Mouse (Mus musculus): ENCODE results near the gene Olfm2. TPM values are rescaled to one million over a fixed set of nuclear protein-coding genes. Genes with fewer than 3 reads are reported as not detected.

Gene Olfm2
- polyA plus RNA-seq (2016; fragmentation: Nextera tagmentation; extraction: Ambion mirVana), result 2.9 and 3.3 TPM in 2 replicates

DNA sequence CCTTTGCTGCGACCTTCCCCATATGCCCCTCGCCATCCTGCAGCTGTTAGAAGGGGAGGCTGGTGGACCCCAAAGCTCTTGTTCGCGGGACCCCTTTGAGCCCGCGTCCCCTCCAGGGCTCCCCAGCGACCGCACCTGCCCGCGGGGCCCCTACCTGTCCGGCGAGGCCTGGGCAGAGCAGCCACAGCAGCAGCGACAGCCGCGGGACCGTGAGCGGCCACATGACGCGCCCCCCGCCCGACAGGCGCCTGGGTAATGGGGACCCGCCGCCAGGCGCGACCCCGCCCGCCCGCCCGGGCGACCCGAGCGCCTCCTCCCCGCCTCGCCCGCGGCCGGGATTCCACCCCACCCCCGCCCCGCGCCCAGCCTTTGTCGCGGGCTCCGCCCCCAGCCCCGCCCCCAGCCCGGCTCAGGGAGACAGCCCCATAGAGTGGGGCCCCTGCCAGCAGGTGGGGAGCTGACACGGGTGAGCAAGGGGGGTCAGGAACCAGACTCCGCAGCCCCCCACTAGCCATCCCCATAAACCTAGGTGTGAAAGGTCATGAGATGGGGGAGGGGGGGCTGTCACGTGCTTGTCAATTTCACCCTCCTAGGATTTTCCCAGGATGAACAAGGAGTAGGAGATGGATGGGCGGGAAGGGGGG, at the start of gene Olfm2:
Olfm2 (minus strand) TSS at position 333 of the 644 bp plus-strand sequence.
- Histone ChIP-seq H3K4me3 (replicated peaks) (peak within 1 kb of the TSS; percentile 50), H3K4me1 (replicated peaks) (peaks cover 15% of the 10 kb centered on the region), H3K27ac (no peak within 1 kb of the TSS), H3K9ac (replicated peaks) (peak within 1 kb of the TSS; percentile 52), H3K27me3 (peaks cover 73% of the 10 kb centered on the region), H3K4me2 (peak within 1 kb of the TSS; percentile 83), H3K36me3 (no peaks in the 10 kb centered on the region), H3K9me3 (no peaks in the 10 kb centered on the region; the same call in 1 of the 2 replicates)
- 1% methylated on average over 47 of the region's 50 CpGs for WGBS
- ATAC-seq (ENCODE audit: insufficient number of reproducible peaks, insufficient read depth, low FRiP score, low TSS enrichment, low read depth), result no peak

DNA sequence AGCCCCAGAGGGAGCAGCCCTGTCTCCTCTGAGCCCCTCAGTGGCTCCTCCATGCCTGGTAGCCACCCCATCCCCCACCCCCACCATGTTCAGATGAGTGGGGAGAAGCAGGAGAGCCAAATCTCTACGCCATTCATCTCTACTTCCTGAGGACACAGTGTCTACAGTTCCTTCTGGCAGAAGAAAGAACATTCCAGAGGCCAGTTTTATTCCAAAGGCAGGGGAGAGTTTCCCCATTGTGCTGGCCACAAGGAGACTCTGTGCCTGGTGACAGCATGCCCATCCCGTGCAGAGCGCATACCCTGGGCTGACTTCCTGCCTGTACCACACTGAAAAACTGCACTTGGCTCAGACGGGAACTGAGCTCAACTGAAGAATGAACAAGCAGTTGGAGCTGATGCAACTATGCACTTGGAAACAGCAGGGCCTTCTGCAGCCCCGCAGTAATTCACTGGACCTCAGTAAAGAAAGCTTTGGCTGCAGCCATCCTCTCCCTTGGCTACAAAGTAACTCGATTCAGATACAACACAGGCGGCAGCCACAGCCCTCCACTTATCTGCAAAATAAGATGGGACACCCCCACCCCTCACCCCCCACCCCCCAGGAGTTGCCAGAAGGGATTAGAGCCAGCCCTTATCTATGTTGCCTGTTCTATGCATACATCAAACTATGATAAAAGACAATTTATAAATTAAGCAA, 48.1 kb upstream of the Olfm2 start:
- WGBS, result 52% methylated on average over 7 of the region's 7 CpGs
- peaks cover 9% of the 10 kb centered on the region for H3K4me1 ChIP-seq (replicated peaks)
- no peaks in the 10 kb centered on the region for H3K36me3 ChIP-seq
- ATAC-seq (ENCODE audit: insufficient number of reproducible peaks, insufficient read depth, low FRiP score, low TSS enrichment, low read depth), result no peak; the same call in 1 of the 2 replicates
- no peak overlapping the region for H3K4me3 ChIP-seq (replicated peaks)
- H3K4me2 ChIP-seq, result no peak overlapping the region
- no peaks in the 10 kb centered on the region for H3K9me3 ChIP-seq
- H3K9ac ChIP-seq (replicated peaks), result no peak overlapping the region
- 0 out of 2 replicates have a peak, but pooled peaks cover 4% of the 10 kb centered on the region for H3K27me3 ChIP-seq
- no peak overlapping the region for H3K27ac ChIP-seq

DNA sequence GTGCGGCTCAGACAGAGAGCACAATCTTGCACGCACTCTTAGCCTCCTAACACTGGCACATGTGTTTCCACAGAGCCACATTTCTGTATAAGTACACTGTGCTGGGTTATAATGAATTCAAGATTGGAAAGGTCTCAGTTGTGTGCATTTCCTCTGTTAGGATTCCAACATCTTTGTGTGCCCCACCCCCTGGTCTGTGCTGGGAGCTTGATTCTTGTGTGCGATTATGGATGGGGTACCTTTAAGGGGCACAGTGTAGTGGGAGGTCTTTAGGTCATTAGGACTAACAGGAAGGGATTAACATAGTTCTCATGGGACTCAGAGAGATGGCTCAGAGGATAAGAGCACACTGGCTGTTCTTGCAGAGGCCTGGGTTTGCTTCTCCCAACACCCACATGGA, 44.2 kb upstream of the Olfm2 start:
- Histone ChIP-seq H3K4me3 (replicated peaks) (no peak overlapping the region), H3K9me3 (no peaks in the 10 kb centered on the region), H3K4me1 (replicated peaks) (peaks cover 9% of the 10 kb centered on the region), H3K9ac (replicated peaks) (no peak overlapping the region), H3K27ac (0 out of 2 replicates have a peak overlapping the region, but pooled peaks have one; percentile 17), H3K27me3 (0 out of 2 replicates have a peak, but pooled peaks cover 4% of the 10 kb centered on the region), H3K4me2 (no peak overlapping the region), H3K36me3 (no peaks in the 10 kb centered on the region)
- WGBS, result 46% methylated on average over 3 of the region's 3 CpGs
- no peak for ATAC-seq (ENCODE audit: insufficient number of reproducible peaks, insufficient read depth, low FRiP score, low TSS enrichment, low read depth)

DNA sequence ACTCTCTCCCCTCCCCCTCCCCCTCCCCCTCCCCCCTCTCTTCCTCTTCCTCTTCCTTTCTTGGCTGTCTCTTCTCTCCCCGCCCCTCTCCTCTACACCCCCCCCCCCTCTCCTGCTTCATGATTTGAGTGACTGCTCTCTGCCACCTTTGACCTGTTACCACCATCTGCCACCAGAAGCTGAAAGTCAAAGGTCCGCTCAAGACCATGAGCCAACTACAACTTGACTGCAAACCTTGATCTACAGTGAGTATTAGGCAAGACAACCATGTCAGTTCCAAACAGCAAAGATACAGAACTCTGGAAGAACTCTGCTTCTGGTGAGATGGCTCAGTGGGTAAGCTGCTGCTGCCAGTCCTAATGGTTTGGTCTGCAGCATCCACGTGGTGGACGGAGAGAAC, 43.5 kb upstream of the Olfm2 start:
- Histone ChIP-seq H3K27me3 (0 out of 2 replicates have a peak, but pooled peaks cover 4% of the 10 kb centered on the region), H3K4me2 (no peak overlapping the region), H3K27ac (no peak overlapping the region), H3K4me3 (replicated peaks) (no peak overlapping the region), H3K9me3 (no peaks in the 10 kb centered on the region), H3K9ac (replicated peaks) (no peak overlapping the region), H3K4me1 (replicated peaks) (peaks cover 9% of the 10 kb centered on the region), H3K36me3 (no peaks in the 10 kb centered on the region)
- ATAC-seq (ENCODE audit: insufficient number of reproducible peaks, insufficient read depth, low FRiP score, low TSS enrichment, low read depth), result no peak
- WGBS, result 77% methylated on average over 3 of the region's 4 CpGs

DNA sequence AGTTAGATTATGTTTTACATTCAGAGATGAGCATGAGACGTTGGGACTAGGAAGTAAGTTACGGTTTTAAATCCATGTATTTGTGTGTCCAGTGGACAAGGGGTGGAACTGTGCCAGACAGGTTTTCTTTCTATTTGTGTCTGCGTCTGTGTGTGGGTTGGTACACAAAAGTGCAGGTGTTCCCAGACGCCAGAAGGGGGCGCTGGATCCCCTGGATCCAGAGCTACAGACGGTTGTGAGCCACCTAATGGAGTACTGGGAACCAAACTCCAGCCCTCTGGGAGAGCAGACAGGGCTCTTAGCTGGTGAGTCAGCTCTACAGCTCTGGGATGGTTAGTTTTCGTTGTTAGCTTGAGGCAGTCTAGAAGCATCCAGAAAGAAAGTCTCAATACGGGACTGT, 41.8 kb upstream of the Olfm2 start:
- H3K4me2 ChIP-seq, result no peak overlapping the region
- 74% methylated on average over 8 of the region's 8 CpGs for WGBS
- ATAC-seq (ENCODE audit: insufficient number of reproducible peaks, insufficient read depth, low FRiP score, low TSS enrichment, low read depth), result no peak

DNA sequence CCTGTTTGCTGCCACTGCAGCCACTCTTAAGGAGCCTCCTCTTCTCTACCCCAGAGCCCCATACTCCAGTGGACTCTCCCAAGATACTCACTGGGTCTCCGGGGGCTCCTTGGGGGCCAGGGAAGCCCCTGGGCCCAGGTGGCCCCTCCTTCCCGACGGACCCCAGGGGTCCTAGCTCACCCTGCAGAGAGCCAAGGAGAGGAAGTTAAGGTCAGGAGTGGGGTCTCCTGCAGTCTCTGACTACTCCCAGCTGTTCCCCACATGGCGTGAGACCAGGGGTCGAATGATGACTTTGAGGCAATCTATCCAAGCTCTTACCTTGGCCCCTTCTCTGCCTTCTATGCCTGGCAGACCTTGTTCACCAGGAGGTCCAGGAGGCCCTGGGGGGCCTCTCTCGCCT, 38.9 kb upstream of the Olfm2 start:
- peaks cover 4% of the 10 kb centered on the region; the same call in 1 of the 2 replicates for H3K9me3 ChIP-seq
- no peak overlapping the region for H3K27ac ChIP-seq
- no peak overlapping the region for H3K4me2 ChIP-seq
- H3K27me3 ChIP-seq, result no peaks in the 10 kb centered on the region
- no peak overlapping the region for H3K4me3 ChIP-seq (replicated peaks)
- peaks cover 3% of the 10 kb centered on the region; the same call in 1 of the 2 replicates for H3K4me1 ChIP-seq (replicated peaks)
- WGBS, result 57% methylated on average over 6 of the region's 6 CpGs
- H3K9ac ChIP-seq (replicated peaks), result no peak overlapping the region
- ATAC-seq (ENCODE audit: insufficient number of reproducible peaks, insufficient read depth, low FRiP score, low TSS enrichment, low read depth), result no peak
- no peaks in the 10 kb centered on the region for H3K36me3 ChIP-seq

More for the DNA sequence above, 41.8 kb upstream of the Olfm2 start:
- no peak overlapping the region for H3K27ac ChIP-seq
- no peaks in the 10 kb centered on the region for H3K27me3 ChIP-seq
- H3K36me3 ChIP-seq, result no peaks in the 10 kb centered on the region
- H3K9me3 ChIP-seq, result no peaks in the 10 kb centered on the region
- H3K9ac ChIP-seq (replicated peaks), result no peak overlapping the region
- peaks cover 9% of the 10 kb centered on the region for H3K4me1 ChIP-seq (replicated peaks)
- no peak overlapping the region for H3K4me3 ChIP-seq (replicated peaks)

DNA sequence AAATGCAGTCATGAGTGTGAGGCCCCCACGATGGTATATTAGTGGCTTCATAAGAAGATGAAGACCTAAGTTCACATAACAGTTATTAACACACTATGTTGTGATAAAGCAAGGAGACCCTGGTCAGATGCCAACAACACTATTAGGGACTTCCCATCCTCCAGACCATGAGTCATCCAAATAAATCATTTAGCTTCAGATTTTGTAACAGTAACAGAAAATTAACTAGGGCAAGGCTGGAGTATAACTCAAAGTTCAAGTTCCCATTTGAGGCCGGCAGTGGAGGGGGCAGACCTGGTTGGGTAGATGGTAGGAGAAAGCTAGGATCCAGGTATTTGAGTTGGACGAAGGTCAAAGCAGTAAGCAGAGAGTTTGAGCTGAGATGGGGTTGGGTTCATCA, 35.1 kb upstream of the Olfm2 start:
- Histone ChIP-seq H3K9me3 (peaks cover 4% of the 10 kb centered on the region; the same call in 1 of the 2 replicates), H3K36me3 (no peaks in the 10 kb centered on the region), H3K4me3 (replicated peaks) (no peak overlapping the region), H3K27ac (no peak overlapping the region), H3K4me1 (replicated peaks) (no peaks in the 10 kb centered on the region), H3K9ac (replicated peaks) (no peak overlapping the region), H3K4me2 (no peak overlapping the region), H3K27me3 (no peaks in the 10 kb centered on the region)
- no peak for ATAC-seq (ENCODE audit: insufficient number of reproducible peaks, insufficient read depth, low FRiP score, low TSS enrichment, low read depth)
- 86% methylated on average over 3 of the region's 3 CpGs for WGBS

DNA sequence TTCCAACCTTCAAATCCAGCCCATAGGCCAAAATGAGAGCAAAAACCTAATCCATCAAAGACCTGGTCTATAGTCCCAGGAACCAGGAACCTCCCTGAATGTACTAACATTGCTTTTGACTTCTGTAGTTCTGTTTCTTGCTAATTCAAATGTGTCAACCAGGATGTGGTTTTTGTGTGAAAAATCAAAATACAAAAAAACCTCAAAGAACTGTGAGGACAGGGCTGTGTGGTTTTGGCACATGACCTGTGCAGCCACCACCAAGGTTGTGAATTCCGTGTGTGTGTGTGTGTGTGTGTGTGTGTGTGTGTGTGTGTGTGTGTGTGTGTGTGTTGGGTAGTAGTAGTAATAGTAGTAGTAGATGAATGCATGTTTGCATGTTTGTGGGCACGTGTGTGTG, 19.1 kb upstream of the Olfm2 start:
- H3K4me1 ChIP-seq (replicated peaks), result no peaks in the 10 kb centered on the region
- H3K4me2 ChIP-seq, result no peak overlapping the region
- H3K36me3 ChIP-seq, result no peaks in the 10 kb centered on the region
- no peaks in the 10 kb centered on the region for H3K9me3 ChIP-seq
- H3K27ac ChIP-seq, result no peak overlapping the region
- no peak for ATAC-seq (ENCODE audit: insufficient number of reproducible peaks, insufficient read depth, low FRiP score, low TSS enrichment, low read depth)
- WGBS, result 72% methylated on average over 2 of the region's 2 CpGs
- H3K9ac ChIP-seq (replicated peaks), result no peak overlapping the region
- no peak overlapping the region for H3K4me3 ChIP-seq (replicated peaks)
- H3K27me3 ChIP-seq, result 0 out of 2 replicates have a peak, but pooled peaks cover 4% of the 10 kb centered on the region

DNA sequence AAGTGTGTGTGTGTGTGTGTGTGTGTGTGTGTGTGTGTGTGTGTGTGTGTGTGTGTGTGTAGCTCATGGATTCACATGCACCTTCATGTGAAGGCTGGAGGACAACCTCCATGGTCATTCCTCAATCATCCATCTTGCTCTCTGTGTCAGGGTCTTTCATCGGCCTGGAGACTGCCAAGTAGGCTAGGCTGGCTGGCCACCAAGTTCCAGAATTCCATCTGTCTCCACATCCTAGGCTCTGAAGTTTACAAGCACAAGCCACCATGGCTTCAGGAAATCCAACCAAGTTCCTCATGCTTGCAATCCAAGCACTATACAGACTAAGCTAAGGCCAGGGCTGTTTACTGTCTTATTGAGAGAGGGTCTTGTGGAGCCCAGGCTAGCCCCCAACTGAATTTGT, 16.9 kb upstream of the Olfm2 start:
- no peak for ATAC-seq (ENCODE audit: insufficient number of reproducible peaks, insufficient read depth, low FRiP score, low TSS enrichment, low read depth)
- 88% methylated on average over 1 of the region's 1 CpGs for WGBS

DNA sequence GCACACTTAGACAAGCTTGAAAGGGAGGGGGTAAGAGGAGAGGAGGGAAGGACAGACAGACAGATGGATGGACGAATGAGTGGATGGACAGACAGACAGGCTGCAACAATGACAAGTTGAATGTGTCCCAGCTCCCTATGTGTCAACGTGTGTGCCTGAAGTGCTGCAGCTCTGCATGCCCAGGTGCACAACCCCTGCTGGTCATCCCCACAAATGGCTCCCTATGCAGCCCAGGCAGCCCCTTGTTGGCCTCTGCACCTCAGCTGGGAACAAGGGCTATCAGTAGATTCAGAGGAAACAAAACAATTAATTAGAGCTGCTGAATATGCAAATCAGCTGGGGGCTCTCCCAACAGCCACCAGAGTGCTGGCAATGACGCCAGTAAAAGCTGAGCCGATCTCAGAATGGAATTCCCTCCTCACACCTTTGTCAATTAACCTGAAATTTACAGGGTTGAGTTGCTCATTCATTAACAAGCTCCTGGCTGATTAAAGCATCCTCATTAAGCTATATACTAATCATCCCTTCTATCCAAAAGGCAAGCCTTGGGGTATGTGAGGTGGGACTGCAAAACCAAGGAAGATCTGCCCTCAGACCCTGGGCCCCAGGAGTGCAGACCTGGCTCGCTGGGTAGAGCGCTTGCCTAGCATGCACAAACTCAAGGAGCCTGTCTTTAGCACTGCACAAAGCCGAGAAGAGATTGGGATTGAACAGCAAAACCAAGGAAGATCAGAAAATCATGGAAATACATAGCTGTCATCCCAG, 16.2 kb upstream of the Olfm2 start:
- Histone ChIP-seq H3K36me3 (no peaks in the 10 kb centered on the region), H3K4me1 (replicated peaks) (no peaks in the 10 kb centered on the region), H3K4me2 (no peak overlapping the region), H3K9me3 (no peaks in the 10 kb centered on the region), H3K27ac (no peak overlapping the region), H3K4me3 (replicated peaks) (no peak overlapping the region), H3K27me3 (peaks cover 7% of the 10 kb centered on the region; the same call in 1 of the 2 replicates), H3K9ac (replicated peaks) (no peak overlapping the region)
- 43% methylated on average over 7 of the region's 7 CpGs for WGBS
- no peak for ATAC-seq (ENCODE audit: insufficient number of reproducible peaks, insufficient read depth, low FRiP score, low TSS enrichment, low read depth)

More for the DNA sequence above, 16.9 kb upstream of the Olfm2 start:
- Histone ChIP-seq H3K4me1 (replicated peaks) (no peaks in the 10 kb centered on the region), H3K9me3 (no peaks in the 10 kb centered on the region), H3K27me3 (peaks cover 7% of the 10 kb centered on the region; the same call in 1 of the 2 replicates), H3K36me3 (no peaks in the 10 kb centered on the region), H3K4me3 (replicated peaks) (no peak overlapping the region), H3K27ac (no peak overlapping the region), H3K4me2 (no peak overlapping the region), H3K9ac (replicated peaks) (no peak overlapping the region)

DNA sequence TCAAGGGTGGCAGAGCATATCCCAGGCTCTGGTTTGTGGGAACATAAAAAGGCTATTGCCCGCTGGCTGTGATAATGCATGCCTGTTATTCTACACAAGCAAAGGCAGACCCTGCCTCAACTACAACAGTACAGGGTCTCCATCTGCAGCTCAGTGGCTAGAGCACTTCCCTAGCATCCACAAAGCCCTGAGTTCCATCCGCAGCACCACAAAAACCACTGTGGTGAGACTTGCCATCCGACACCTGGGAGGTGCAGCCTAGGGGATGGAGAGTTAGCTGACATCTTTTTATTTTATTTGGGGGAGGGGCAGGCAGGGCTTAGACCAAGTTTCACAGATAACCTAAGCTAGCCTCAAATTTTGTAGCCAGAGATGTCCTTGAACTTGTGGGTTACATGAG, 15.2 kb upstream of the Olfm2 start:
- Histone ChIP-seq H3K4me1 (replicated peaks) (no peaks in the 10 kb centered on the region), H3K4me2 (no peak overlapping the region), H3K4me3 (replicated peaks) (no peak overlapping the region), H3K9ac (replicated peaks) (no peak overlapping the region), H3K27me3 (peaks cover 7% of the 10 kb centered on the region; the same call in 1 of the 2 replicates), H3K36me3 (no peaks in the 10 kb centered on the region), H3K9me3 (no peaks in the 10 kb centered on the region), H3K27ac (no peak overlapping the region)
- ATAC-seq (ENCODE audit: insufficient number of reproducible peaks, insufficient read depth, low FRiP score, low TSS enrichment, low read depth), result no peak
- 63% methylated on average over 3 of the region's 3 CpGs for WGBS
